Mouse (Mus musculus) urinary bladder, postnatal 10 days (tissue): ENCODE results near the gene Atp5c1.

Experiments
- DNase-seq: peaks from one replicate; pipeline ENCODE4 v3.0.0; 2022; ENCODE audit warnings: low spot score

The Atp5c1 gene

GRCm38 (mm10) chr2:10049456-10049855 is 30.9 kb downstream of the Atp5c1 start:
- no peak for DNase-seq

GRCm38 (mm10) chr2:10048461-10048860 is 31.8 kb downstream of the Atp5c1 start, which contains the start of gene Taf3:
TSS of gene Taf3 (minus strand) at chr2:10048596.
- peak; percentile 71 for DNase-seq

GRCm38 (mm10) chr2:10047758-10048436 is 32.4 kb downstream of the Atp5c1 start:
- DNase-seq: no peak

- DNase-seq: no peak
Observed at GRCm38 (mm10) chr2:10034976-10035375, 45.3 kb downstream of the Atp5c1 start.

GRCm38 (mm10) chr2:10033684-10034083 is 46.6 kb downstream of the Atp5c1 start:
- DNase-seq: no peak

GRCm38 (mm10) chr2:10029755-10030154 is 50.6 kb downstream of the Atp5c1 start:
- DNase-seq: no peak

- DNase-seq: no peak
Observed at GRCm38 (mm10) chr2:10024264-10024663, 56.0 kb downstream of the Atp5c1 start.

GRCm38 (mm10) chr2:10021296-10021695 is 59.0 kb downstream of the Atp5c1 start:
- no peak for DNase-seq

- no peak for DNase-seq
Observed at GRCm38 (mm10) chr2:10014951-10015635, 65.2 kb downstream of the Atp5c1 start.

- DNase-seq: no peak
Observed at GRCm38 (mm10) chr2:10010263-10010909, 69.9 kb downstream of the Atp5c1 start.

GRCm38 (mm10) chr2:10009671-10010254 is 70.5 kb downstream of the Atp5c1 start:
- DNase-seq: no peak

- DNase-seq: no peak
Observed at GRCm38 (mm10) chr2:10008593-10008992, 71.7 kb downstream of the Atp5c1 start.
